Comparison of ENCODE assay signal across 8 mouse cellular contexts in genomic region chr9:48479838-48480410, GRCm38 (mm10). TPM values are rescaled to one million over a fixed set of nuclear protein-coding genes. Genes with fewer than 3 reads are reported as not detected.
A peak's percentile ranks its signal among the peaks of the same experiment; 100 is the strongest.
DNase-seq lines count a peak whose midpoint lies in the region; ATAC-seq and TF ChIP-seq lines count a peak whose summit lies in the region.

No protein-coding gene starts in this region.

- H3K4me2 ChIP-seq in limb, embryonic 14.5 days (replicated peaks; ENCODE audit: low read depth, low read length, severe bottlenecking): peak overlapping the region; percentile 69
- H3K4me2 ChIP-seq in neural tube, embryonic 15.5 days: peak overlapping the region; percentile 90

- WGBS in limb, embryonic 14.5 days: 7% methylated on average over 23 of the region's 25 CpGs
- WGBS in neural tube, embryonic 15.5 days: 6% methylated on average over 24 of the region's 25 CpGs

- peaks cover 38% of the 10 kb centered on the region for H3K36me3 ChIP-seq in erythroblast, embryonic 14.5 days (ENCODE audit: control insufficient read depth)
- peaks cover 27% of the 10 kb centered on the region for H3K36me3 ChIP-seq in limb, embryonic 14.5 days (ENCODE audit: control insufficient read depth, insufficient read depth, low read length)
- peaks cover 11% of the 10 kb centered on the region; the same call in 1 of the 2 replicates for H3K36me3 ChIP-seq in neural tube, embryonic 15.5 days

- peak; percentile 23 for DNase-seq in embryo, embryonic 11 days
- DNase-seq in embryo, embryonic 9.5 days (ENCODE audit: extremely low spot score): no peak
- peak; percentile 71 for DNase-seq in 416B (ENCODE audit: low read depth)
- no peak for DNase-seq in limb, embryonic 14.5 days (ENCODE audit: low spot score)
- DNase-seq in cerebellum, adult 11 months: no peak
- no peak for DNase-seq in layer of hippocampus, postnatal 10 days (ENCODE audit: low spot score in 2 of 2)

- peaks cover 66% of the 10 kb centered on the region for H3K4me1 ChIP-seq in erythroblast, embryonic 14.5 days (ENCODE audit: control insufficient read depth)
- H3K4me1 ChIP-seq in limb, embryonic 14.5 days (ENCODE audit: control insufficient read depth, insufficient read depth, low read length): peaks cover 8% of the 10 kb centered on the region; the same call in 1 of the 2 replicates
- H3K4me1 ChIP-seq in neural tube, embryonic 15.5 days: peaks cover 14% of the 10 kb centered on the region

- ATAC-seq in limb, embryonic 14.5 days (ENCODE audit: low FRiP score, low read depth): peak; percentile 14; the same call in 1 of the 2 replicates
- ATAC-seq in neural tube, embryonic 15.5 days (ENCODE audit: low FRiP score): peak; percentile 36

- peak overlapping the region; percentile 70 for H3K4me3 ChIP-seq in erythroblast, embryonic 14.5 days (replicated peaks)
- H3K4me3 ChIP-seq in limb, embryonic 14.5 days (replicated peaks; ENCODE audit: low read length): peak overlapping the region; percentile 86
- peak overlapping the region; percentile 90 for H3K4me3 ChIP-seq in neural tube, embryonic 15.5 days (replicated peaks)

- H3K9ac ChIP-seq in limb, embryonic 14.5 days (ENCODE audit: low read depth, low read length, severe bottlenecking): peak overlapping the region; percentile 81
- peak overlapping the region; percentile 78 for H3K9ac ChIP-seq in neural tube, embryonic 15.5 days (replicated peaks)

- H3K27me3 ChIP-seq in erythroblast, embryonic 14.5 days (ENCODE audit: control insufficient read depth): no peaks in the 10 kb centered on the region
- no peaks in the 10 kb centered on the region for H3K27me3 ChIP-seq in limb, embryonic 14.5 days (ENCODE audit: control insufficient read depth, insufficient read depth, low read length)
- H3K27me3 ChIP-seq in neural tube, embryonic 15.5 days (replicated peaks): no peaks in the 10 kb centered on the region

- no peaks in the 10 kb centered on the region for H3K9me3 ChIP-seq in erythroblast, embryonic 14.5 days (ENCODE audit: control insufficient read depth, low read length)
- no peaks in the 10 kb centered on the region for H3K9me3 ChIP-seq in limb, embryonic 14.5 days (ENCODE audit: control insufficient read depth, low read length)
- no peaks in the 10 kb centered on the region for H3K9me3 ChIP-seq in neural tube, embryonic 15.5 days (replicated peaks)

- H3K27ac ChIP-seq in limb, embryonic 14.5 days (replicated peaks; ENCODE audit: low read depth, low read length): 0 out of 2 replicates have a peak overlapping the region, but pooled peaks have one; percentile 1
- H3K27ac ChIP-seq in neural tube, embryonic 15.5 days (replicated peaks): no peak overlapping the region

- no peak for TF ChIP-seq POLR2A in limb, embryonic 14.5 days (IDR thresholded peaks at IDR 0.05; ENCODE audit: borderline replicate concordance, extremely low read depth, insufficient read depth, insufficient read length)

RNA-seq across cellular contexts. Expression of gene Rexo2, which starts 0.5 kb away (rescaled TPM):
- polyA plus RNA-seq in erythroblast, embryonic 14.5 days (2012): 5.0 and 8.3 TPM in 2 replicates
- 105 and 119 TPM in 2 replicates for polyA plus RNA-seq in limb, embryonic 14.5 days (2012; rRNA removed)
- polyA plus RNA-seq in limb, embryonic 14.5 days (2014; fragmentation: Nextera tagmentation; extraction: Ambion mirVana): 101 and 111 TPM in 2 replicates
- polyA plus RNA-seq in neural tube, embryonic 15.5 days (2015; fragmentation: Nextera tagmentation; extraction: Ambion mirVana): 133 and 135 TPM in 2 replicates
- 100 to 1,000 TPM in 1 of 2 experiments, 10 to 100 TPM in 1; 97.1 to 103 TPM for total RNA-seq in layer of hippocampus, postnatal 10 days (2021)

RNA-seq across cellular contexts. Expression of gene Rbm7, which starts 15.2 kb away (rescaled TPM):
- polyA plus RNA-seq in erythroblast, embryonic 14.5 days (2012): 0.88 and 1.6 TPM in 2 replicates
- polyA plus RNA-seq in limb, embryonic 14.5 days (2012; rRNA removed): 51.5 and 54.7 TPM in 2 replicates
- polyA plus RNA-seq in limb, embryonic 14.5 days (2014; fragmentation: Nextera tagmentation; extraction: Ambion mirVana): 115 and 122 TPM in 2 replicates
- polyA plus RNA-seq in neural tube, embryonic 15.5 days (2015; fragmentation: Nextera tagmentation; extraction: Ambion mirVana): 78.0 and 93.7 TPM in 2 replicates
- 10 to 100 TPM; 37.4 to 39.3 TPM for total RNA-seq in layer of hippocampus, postnatal 10 days (2021)

RNA-seq across cellular contexts. Expression of gene Gm5617, which starts 15.3 kb away (rescaled TPM):
- 7.7 and 11.6 TPM in 2 replicates for polyA plus RNA-seq in erythroblast, embryonic 14.5 days (2012)
- polyA plus RNA-seq in limb, embryonic 14.5 days (2012; rRNA removed): 21.6 and 34.3 TPM in 2 replicates
- 39.5 and 39.8 TPM in 2 replicates for polyA plus RNA-seq in limb, embryonic 14.5 days (2014; fragmentation: Nextera tagmentation; extraction: Ambion mirVana)
- polyA plus RNA-seq in neural tube, embryonic 15.5 days (2015; fragmentation: Nextera tagmentation; extraction: Ambion mirVana): 20.7 and 24.6 TPM in 2 replicates
- 10 to 100 TPM in 1 of 2 experiments, 1 to 10 TPM in 1; 9.8 to 11.5 TPM for total RNA-seq in layer of hippocampus, postnatal 10 days (2021)

Comparison
In these comparisons a context has a peak if more than half of its experiments do, and no peak if none do; other contexts are left out.
1. DNase-seq: peak in embryo, embryonic 11 days (single experiment) and 416B (single experiment); none in embryo, embryonic 9.5 days (single experiment), limb, embryonic 14.5 days (single experiment), cerebellum, adult 11 months (single experiment) and layer of hippocampus, postnatal 10 days (0 of 2).
2. RNA of gene Rexo2, which starts 0.5 kb away (polyA plus RNA-seq): 133 to 135 TPM in neural tube, embryonic 15.5 days and 101 to 119 TPM in limb, embryonic 14.5 days; 5.0 to 8.3 TPM in erythroblast, embryonic 14.5 days; every median in the first group is over 10 times any median in the second.
3. RNA of gene Rbm7, which starts 15.2 kb away (polyA plus RNA-seq): 51.5 to 122 TPM in limb, embryonic 14.5 days and 78.0 to 93.7 TPM in neural tube, embryonic 15.5 days; 0.88 to 1.6 TPM in erythroblast, embryonic 14.5 days; every median in the first group is over 10 times any median in the second.
4. Peak in every context shown above with its lines, with median percentiles within 50 percentile points of each other: H3K4me3 ChIP-seq.